Mouse (Mus musculus) E14TG2a.4 (cell line): Measurements from ENCODE around the gene Zfhx3.

Experiments used
- H3K27me3 ChIP-seq: 2 replicates; pipeline ENCODE4 v1.6.1; 2014; ENCODE audit warnings: low read length, control low read depth; ENCODE audit not compliant: insufficient read depth
- H3K36me3 ChIP-seq: 2 replicates; pipeline ENCODE4 v1.6.1; 2014; ENCODE audit warnings: low read length, control low read depth; ENCODE audit not compliant: insufficient read depth
- H3K4me1 ChIP-seq: replicated peaks from 2 replicates; pipeline ENCODE4 v1.6.1; 2014; ENCODE audit warnings: low read depth, low read length, control low read depth
- H3K4me3 ChIP-seq: replicated peaks from 2 replicates; pipeline ENCODE4 v1.5.1; 2014; ENCODE audit warnings: mild to moderate bottlenecking, low read length
- H3K9me3 ChIP-seq: 2 replicates; pipeline ENCODE4 v1.6.1; 2014; ENCODE audit warnings: low read length, control low read depth
- CTCF ChIP-seq: conservative IDR thresholded peaks from 2 replicates; pipeline ENCODE4 v1.5.1; 2014; ENCODE audit warnings: low read length
- NANOG ChIP-seq: IDR thresholded peaks from 2 replicates; pipeline ENCODE4 v1.6.1; 2014; ENCODE audit warnings: borderline replicate concordance, low read length, mixed read lengths
- POU5F1 ChIP-seq: IDR thresholded peaks from 2 replicates; pipeline ENCODE4 v1.6.1; 2014; ENCODE audit warnings: low read length, borderline replicate concordance

Zfhx3 gene

DNA sequence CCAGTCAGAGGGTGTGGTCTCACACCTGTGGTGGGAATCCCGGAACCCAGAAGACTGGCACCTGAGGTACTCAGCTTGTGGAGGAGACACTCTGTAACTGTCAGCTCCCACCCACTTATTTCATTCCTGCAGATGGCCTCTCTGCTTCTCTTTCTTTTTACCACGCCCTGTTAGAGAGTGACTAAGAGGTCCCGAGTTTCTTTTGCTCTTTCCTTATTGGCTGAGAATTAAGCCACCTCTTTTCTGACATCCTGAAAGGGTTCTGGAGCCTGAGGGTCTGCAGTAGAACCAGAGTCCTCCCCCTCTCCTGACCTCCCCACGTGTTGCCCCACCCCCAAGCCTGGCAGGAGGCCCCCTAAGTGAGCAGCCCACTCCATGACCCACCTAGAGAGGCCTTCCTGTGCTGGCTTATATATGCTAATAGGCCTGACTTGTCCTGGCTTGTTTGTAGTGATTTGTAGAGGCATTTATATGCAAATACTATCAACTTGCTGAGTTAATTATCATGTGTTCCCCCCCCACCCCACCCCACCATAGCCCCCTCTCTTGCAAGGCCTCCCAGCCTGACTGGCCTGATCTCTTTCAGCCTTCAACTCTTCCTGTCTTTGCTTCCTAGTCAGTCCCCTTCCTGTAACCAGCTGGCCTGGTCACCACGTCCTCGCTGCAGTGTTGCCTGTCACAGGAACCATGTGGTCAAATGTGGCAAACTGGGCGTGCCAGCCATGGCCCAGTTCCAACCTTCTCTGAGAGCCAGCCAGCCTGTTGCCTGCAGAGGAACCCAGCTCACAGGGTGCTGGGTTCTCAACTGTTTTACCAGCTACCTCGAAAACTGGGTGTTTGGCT, 780.4 kb downstream of the Zfhx3 start:
- Histone ChIP-seq H3K36me3 (no peaks in the 10 kb centered on the region), H3K27me3 (peaks cover 35% of the 10 kb centered on the region), H3K4me1 (peaks cover 90% of the 10 kb centered on the region), H3K4me3 (peak overlapping the region; percentile 67), H3K9me3 (no peaks in the 10 kb centered on the region)
- TF ChIP-seq CTCF (no peak), POU5F1 (0 out of 2 replicates have a peak, but pooled peaks have one; percentile 34)

DNA sequence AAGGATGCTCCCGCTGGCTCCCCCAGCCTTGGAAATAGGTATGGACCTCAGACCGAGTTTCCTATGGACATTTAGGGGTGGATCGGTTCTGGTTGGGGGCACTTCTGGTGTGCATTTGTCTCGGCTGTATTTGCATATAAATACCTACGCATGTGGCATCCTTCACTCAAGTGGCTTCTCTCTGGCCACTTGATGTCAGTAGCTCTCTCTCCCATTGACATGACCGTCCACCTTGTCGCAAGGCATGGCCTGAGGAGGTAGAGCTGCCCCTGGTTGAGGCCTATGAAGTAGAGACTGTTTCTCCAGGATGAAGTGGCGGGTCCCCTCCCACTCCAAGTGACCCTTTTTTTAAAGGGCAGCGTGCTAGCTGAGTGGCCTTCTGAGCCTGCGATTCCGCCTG, 781.2 kb downstream of the Zfhx3 start:
- Histone ChIP-seq H3K36me3 (no peaks in the 10 kb centered on the region), H3K4me3 (peak overlapping the region; percentile 50), H3K27me3 (peaks cover 38% of the 10 kb centered on the region), H3K9me3 (no peaks in the 10 kb centered on the region), H3K4me1 (peaks cover 90% of the 10 kb centered on the region)
- TF ChIP-seq CTCF (no peak), NANOG (no peak), POU5F1 (no peak)

DNA sequence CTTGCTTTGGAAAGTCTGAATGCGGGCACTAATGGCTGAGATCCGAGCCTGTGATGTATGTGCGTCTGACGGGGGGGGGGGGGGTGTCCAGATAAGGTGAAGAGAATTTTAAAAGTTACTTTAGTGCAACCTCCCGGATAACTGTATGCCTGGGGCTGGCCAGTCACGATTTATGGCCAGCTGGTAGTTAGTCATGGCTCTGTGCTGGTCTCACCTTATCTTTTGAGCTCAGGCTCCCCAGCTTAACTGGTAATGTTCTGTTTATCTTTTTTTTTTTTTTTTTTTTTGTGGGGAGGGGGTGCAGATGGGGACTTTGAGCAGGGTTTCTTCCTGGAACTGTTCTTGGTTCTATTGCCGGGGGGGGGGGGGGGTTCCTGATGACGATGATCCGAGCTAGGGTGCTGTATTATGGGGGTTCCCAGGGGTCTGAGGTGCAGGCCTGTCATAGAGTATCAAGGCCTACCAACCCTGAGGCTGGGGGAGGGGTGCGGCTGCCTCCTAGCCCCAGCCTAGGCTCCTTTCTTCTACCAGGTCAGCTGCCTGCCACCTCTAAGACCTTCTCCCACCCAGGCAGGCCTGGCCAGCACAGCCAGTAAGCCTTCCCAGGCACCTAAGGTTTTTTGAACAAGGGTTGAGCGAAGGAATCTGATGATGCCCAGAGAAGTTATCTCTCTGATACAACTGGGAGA, 782.5 kb downstream of the Zfhx3 start:
- TF ChIP-seq CTCF (no peak), NANOG (no peak), POU5F1 (no peak)
- H3K27me3 ChIP-seq, result peaks cover 30% of the 10 kb centered on the region

DNA sequence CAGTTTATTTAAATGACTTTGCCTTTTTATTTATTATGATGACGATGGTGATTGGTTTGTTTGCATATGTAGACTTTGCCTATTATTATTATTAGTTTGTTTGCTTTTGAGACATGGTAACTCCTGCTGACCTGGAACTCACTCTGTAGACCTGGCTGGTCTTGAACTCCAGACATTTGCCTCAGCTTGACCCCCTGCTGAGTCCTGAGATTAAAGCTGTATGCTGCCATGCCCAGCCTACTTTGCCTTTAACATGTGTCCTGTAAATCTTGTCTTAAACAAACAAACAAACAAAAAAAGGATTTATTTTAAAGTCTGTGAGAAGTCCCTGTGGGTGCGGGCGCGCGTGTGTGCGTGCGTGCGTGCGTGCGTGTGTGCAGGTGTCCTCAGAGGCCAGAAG, 783.2 kb downstream of the Zfhx3 start:
- H3K4me1 ChIP-seq, result peaks cover 91% of the 10 kb centered on the region
- H3K4me3 ChIP-seq, result no peak overlapping the region
- TF ChIP-seq POU5F1 (no peak), NANOG (no peak), CTCF (no peak)
- no peaks in the 10 kb centered on the region for H3K9me3 ChIP-seq
- no peaks in the 10 kb centered on the region for H3K36me3 ChIP-seq
- peaks cover 27% of the 10 kb centered on the region for H3K27me3 ChIP-seq

More for the DNA sequence above, 782.5 kb downstream of the Zfhx3 start:
- no peaks in the 10 kb centered on the region for H3K9me3 ChIP-seq
- peaks cover 91% of the 10 kb centered on the region for H3K4me1 ChIP-seq
- no peak overlapping the region for H3K4me3 ChIP-seq
- no peaks in the 10 kb centered on the region for H3K36me3 ChIP-seq

DNA sequence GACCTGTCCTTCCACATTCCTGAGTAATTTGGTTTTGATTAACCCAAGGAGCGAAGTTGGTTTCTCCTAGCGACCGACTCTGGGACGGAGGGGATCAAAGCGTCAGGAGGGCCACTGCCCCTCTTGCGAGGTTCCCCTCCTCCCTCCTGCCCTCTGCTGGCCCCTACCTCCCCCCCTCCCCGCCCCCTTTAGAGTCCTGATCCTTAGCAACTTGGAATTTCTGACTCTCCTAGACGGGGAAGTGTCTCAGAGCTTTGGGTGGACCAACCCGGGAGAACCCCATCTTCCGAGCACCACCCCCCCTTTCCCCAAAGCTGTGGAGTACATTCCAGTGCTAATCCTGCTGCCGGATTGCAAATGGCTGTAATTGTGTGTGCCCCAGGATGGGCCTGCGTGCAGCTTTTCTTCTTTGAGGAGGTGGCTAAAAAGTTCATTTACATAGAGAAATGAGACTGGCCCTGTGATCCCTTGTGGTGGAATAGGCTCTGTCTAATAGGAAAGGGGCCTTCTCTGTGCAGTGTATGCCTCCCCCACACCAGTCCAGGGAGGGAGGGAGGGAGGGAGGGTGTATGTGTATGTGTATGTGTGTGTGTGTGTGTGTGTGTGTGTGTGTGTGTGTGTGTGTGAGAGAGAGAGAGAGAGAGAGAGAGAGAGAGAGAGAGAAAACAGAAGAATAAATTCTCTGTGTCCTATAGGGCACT, 784.2 kb downstream of the Zfhx3 start:
- TF ChIP-seq CTCF, result no peak
- TF ChIP-seq NANOG, result no peak
- no peak for TF ChIP-seq POU5F1
- H3K4me1 ChIP-seq, result peaks cover 93% of the 10 kb centered on the region
- peaks cover 32% of the 10 kb centered on the region for H3K27me3 ChIP-seq
- H3K9me3 ChIP-seq, result no peaks in the 10 kb centered on the region
- H3K4me3 ChIP-seq, result no peak overlapping the region
- no peaks in the 10 kb centered on the region for H3K36me3 ChIP-seq

DNA sequence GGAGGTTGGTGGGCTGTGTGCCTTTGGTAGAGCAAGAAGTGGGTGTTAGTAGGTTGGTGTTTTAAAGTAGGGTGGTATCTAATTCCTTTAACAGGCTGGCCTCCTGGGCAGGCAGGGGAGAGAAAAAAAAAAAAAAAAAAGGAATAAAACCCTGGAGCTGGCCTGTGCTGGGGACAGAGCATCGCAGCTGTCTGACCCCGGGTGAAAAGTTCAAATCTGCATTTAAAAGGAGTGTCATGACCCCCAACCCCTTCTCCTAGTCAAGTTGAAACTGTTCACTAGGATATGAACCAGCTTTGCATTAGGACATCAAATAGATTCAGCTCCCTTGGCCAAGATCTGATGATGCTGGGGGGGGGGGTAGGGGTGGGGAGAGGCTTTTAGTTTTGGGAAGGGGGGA, 786.7 kb downstream of the Zfhx3 start:
- no peaks in the 10 kb centered on the region for H3K36me3 ChIP-seq
- H3K9me3 ChIP-seq, result no peaks in the 10 kb centered on the region
- H3K27me3 ChIP-seq, result peaks cover 56% of the 10 kb centered on the region
- H3K4me1 ChIP-seq, result peaks cover 96% of the 10 kb centered on the region
- TF ChIP-seq POU5F1, result no peak
- TF ChIP-seq NANOG, result 0 out of 2 replicates have a peak, but pooled peaks have one; percentile 3
- no peak for TF ChIP-seq CTCF
- H3K4me3 ChIP-seq, result no peak overlapping the region

DNA sequence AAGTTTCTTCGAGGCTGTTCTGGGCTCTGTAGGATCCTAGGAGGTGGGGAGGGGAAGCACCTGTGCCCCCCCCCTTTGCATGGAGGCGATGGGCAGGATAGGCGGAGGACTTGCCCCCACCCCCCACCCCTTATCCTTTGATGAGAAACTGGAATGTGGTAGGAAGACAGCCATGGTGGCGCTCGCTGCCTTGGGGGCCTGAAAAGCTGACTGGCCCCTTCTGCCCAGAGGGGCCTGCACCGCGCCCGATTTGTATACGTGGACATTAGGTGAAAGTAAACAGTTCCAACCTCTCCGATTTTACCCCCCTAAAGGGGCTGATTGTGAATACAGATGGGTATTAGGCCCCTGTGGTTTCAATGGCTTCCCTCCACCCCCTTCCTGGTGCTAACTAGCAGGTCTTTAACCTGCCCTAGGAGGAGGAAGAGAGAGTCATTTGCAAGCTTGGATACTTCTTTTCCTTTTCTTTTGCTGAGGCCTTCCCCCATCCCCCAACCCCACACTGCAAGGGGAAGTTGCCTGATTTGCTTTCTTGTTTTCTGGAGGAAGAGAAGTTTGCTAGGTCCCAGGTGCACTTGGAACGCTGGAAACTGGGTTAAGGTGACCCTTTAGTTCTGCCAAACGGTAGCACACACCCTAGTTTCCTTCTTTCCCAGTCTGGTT, 787.4 kb downstream of the Zfhx3 start:
- Histone ChIP-seq H3K4me1 (peaks cover 91% of the 10 kb centered on the region), H3K36me3 (no peaks in the 10 kb centered on the region), H3K4me3 (peak overlapping the region; percentile 0; the same call in 1 of the 2 replicates), H3K9me3 (no peaks in the 10 kb centered on the region), H3K27me3 (peaks cover 62% of the 10 kb centered on the region)
- TF ChIP-seq POU5F1 (no peak), CTCF (no peak), NANOG (peak; percentile 49; the same call in 1 of the 2 replicates)

DNA sequence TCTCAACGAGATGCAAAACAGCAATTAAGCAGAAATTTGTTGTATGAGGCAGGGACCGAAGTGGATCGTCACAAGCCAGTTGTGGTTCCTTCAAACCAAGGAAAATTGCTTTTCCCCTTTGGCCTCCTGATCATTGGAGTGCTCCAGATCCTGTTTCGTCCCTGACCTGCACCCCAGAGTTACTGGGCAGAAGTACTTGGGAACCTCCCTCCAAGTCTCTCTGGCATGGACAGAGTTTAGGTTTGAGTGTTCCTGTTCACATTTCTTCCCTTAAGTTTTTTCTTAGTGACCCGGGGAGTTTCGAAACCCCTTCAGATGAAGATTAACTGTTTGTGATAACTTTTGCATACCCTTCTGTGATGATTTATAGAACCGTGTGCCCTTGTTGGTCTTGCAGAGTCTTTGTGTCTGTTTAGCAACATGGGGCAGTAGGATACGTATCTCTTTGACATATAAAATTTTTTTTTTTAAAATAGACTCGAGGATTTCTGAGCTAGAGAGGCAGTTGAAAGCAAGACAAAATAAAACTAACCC, 788.5 kb downstream of the Zfhx3 start:
- H3K9me3 ChIP-seq, result no peaks in the 10 kb centered on the region
- TF ChIP-seq POU5F1 (no peak), CTCF (no peak), NANOG (no peak)
- no peak overlapping the region for H3K4me3 ChIP-seq
- peaks cover 69% of the 10 kb centered on the region for H3K27me3 ChIP-seq
- H3K4me1 ChIP-seq, result peaks cover 79% of the 10 kb centered on the region
- no peaks in the 10 kb centered on the region for H3K36me3 ChIP-seq
